Mouse (Mus musculus): Measurements from ENCODE around the gene Thoc6. TPM values are rescaled to one million over a fixed set of nuclear protein-coding genes. Genes with fewer than 3 reads are reported as not detected.

The Thoc6 gene
- total and polyA plus RNA-seq, 3 experiments = 21.6 to 79.7 (median 44.7) TPM

GRCm38 (mm10) chr17:23694491-23694890 is 20.8 kb upstream of the Thoc6 start:
- peaks cover 7% of the 10 kb centered on the region for H3K4me1 ChIP-seq (ENCODE audit: insufficient read depth, low read depth, low read length)
- peaks cover 53% of the 10 kb centered on the region for H3K27me3 ChIP-seq (ENCODE audit: insufficient read depth, low read length)
- no peak for DNase-seq (ENCODE audit: low spot score)

GRCm38 (mm10) chr17:23683856-23684672 is 10.4 kb upstream of the Thoc6 start, which contains the start of gene Cldn9:
TSS of gene Cldn9 (minus strand) at chr17:23684026.
- Histone ChIP-seq H3K4me1 (ENCODE audit: insufficient read depth, low read depth, low read length) (peaks cover 10% of the 10 kb centered on the region), H3K9me3 (replicated peaks) (no peaks in the 10 kb centered on the region), H3K36me3 (replicated peaks) (no peaks in the 10 kb centered on the region), H3K4me3 (ENCODE audit: low read depth, low read length) (no peak within 1 kb of the TSS), H3K27me3 (ENCODE audit: insufficient read depth, low read length) (peaks cover 55% of the 10 kb centered on the region)
- DNase-seq (ENCODE audit: low spot score) (no peak), ATAC-seq (ENCODE audit: extremely low read depth, insufficient number of reproducible peaks, low FRiP score, poor library complexity, severe bottlenecking) (no peak)
- TF ChIP-seq GATA2 (IDR thresholded peaks at IDR 0.05; ENCODE audit: borderline replicate concordance, low read depth, low read length) (no peak), CTCF (IDR thresholded peaks at IDR 0.05; ENCODE audit: low read depth, low read length) (no peak), GATA1 (IDR thresholded peaks at IDR 0.05; ENCODE audit: borderline replicate concordance, low read length) (no peak), TAL1 (conservative IDR thresholded peaks at IDR 0.05; ENCODE audit: low read depth, low read length) (no peak), POLR2AphosphoS5 (IDR thresholded peaks at IDR 0.05; ENCODE audit: insufficient replicate concordance, low read depth, low read length) (no peak)

More at GRCm38 (mm10) chr17:23694491-23694890, 20.8 kb upstream of the Thoc6 start:
- Histone ChIP-seq H3K9me3 (replicated peaks) (no peaks in the 10 kb centered on the region), H3K4me3 (ENCODE audit: low read depth, low read length) (no peak overlapping the region), H3K36me3 (replicated peaks) (no peaks in the 10 kb centered on the region)
- ATAC-seq (ENCODE audit: extremely low read depth, insufficient number of reproducible peaks, low FRiP score, poor library complexity, severe bottlenecking) = no peak
- no peak for TF ChIP-seq GATA1 (IDR thresholded peaks at IDR 0.05; ENCODE audit: borderline replicate concordance, low read length)
- no peak for TF ChIP-seq POLR2AphosphoS5 (IDR thresholded peaks at IDR 0.05; ENCODE audit: insufficient replicate concordance, low read depth, low read length)
- no peak for TF ChIP-seq GATA2 (IDR thresholded peaks at IDR 0.05; ENCODE audit: borderline replicate concordance, low read depth, low read length)
- TF ChIP-seq TAL1 (conservative IDR thresholded peaks at IDR 0.05; ENCODE audit: low read depth, low read length) = no peak; the same call in 1 of the 2 replicates
- TF ChIP-seq CTCF (IDR thresholded peaks at IDR 0.05; ENCODE audit: low read depth, low read length) = no peak

- H3K27me3 ChIP-seq (ENCODE audit: insufficient read depth, low read length) = peaks cover 60% of the 10 kb centered on the region
- DNase-seq (ENCODE audit: low spot score) (no peak), ATAC-seq (ENCODE audit: extremely low read depth, insufficient number of reproducible peaks, low FRiP score, poor library complexity, severe bottlenecking) (no peak)
- TF ChIP-seq POLR2AphosphoS5 (IDR thresholded peaks at IDR 0.05; ENCODE audit: insufficient replicate concordance, low read depth, low read length) (no peak), CTCF (IDR thresholded peaks at IDR 0.05; ENCODE audit: low read depth, low read length) (no peak), GATA1 (IDR thresholded peaks at IDR 0.05; ENCODE audit: borderline replicate concordance, low read length) (no peak), TAL1 (conservative IDR thresholded peaks at IDR 0.05; ENCODE audit: low read depth, low read length) (no peak), GATA2 (IDR thresholded peaks at IDR 0.05; ENCODE audit: borderline replicate concordance, low read depth, low read length) (no peak)
- H3K36me3 ChIP-seq (replicated peaks) = no peaks in the 10 kb centered on the region
- H3K4me3 ChIP-seq (ENCODE audit: low read depth, low read length) = no peak overlapping the region
- no peaks in the 10 kb centered on the region for H3K9me3 ChIP-seq (replicated peaks)
- H3K4me1 ChIP-seq (ENCODE audit: insufficient read depth, low read depth, low read length) = peaks cover 13% of the 10 kb centered on the region
Observed at GRCm38 (mm10) chr17:23683226-23683625, 9.5 kb upstream of the Thoc6 start.

- Histone ChIP-seq H3K9me3 (replicated peaks) (no peaks in the 10 kb centered on the region), H3K27me3 (ENCODE audit: insufficient read depth, low read length) (peaks cover 60% of the 10 kb centered on the region), H3K4me1 (ENCODE audit: insufficient read depth, low read depth, low read length) (peaks cover 20% of the 10 kb centered on the region), H3K36me3 (replicated peaks) (no peaks in the 10 kb centered on the region), H3K4me3 (ENCODE audit: low read depth, low read length) (no peak overlapping the region)
- no peak for TF ChIP-seq GATA2 (IDR thresholded peaks at IDR 0.05; ENCODE audit: borderline replicate concordance, low read depth, low read length)
- DNase-seq (ENCODE audit: low spot score) = no peak
- ATAC-seq (ENCODE audit: extremely low read depth, insufficient number of reproducible peaks, low FRiP score, poor library complexity, severe bottlenecking) = no peak
Observed at GRCm38 (mm10) chr17:23682530-23682929, 8.8 kb upstream of the Thoc6 start.

- ATAC-seq (ENCODE audit: extremely low read depth, insufficient number of reproducible peaks, low FRiP score, poor library complexity, severe bottlenecking) (no peak), DNase-seq (ENCODE audit: low spot score) (no peak)
- Histone ChIP-seq H3K36me3 (replicated peaks) (no peaks in the 10 kb centered on the region), H3K27me3 (ENCODE audit: insufficient read depth, low read length) (peaks cover 60% of the 10 kb centered on the region), H3K9me3 (replicated peaks) (no peaks in the 10 kb centered on the region), H3K4me3 (ENCODE audit: low read depth, low read length) (no peak overlapping the region), H3K4me1 (ENCODE audit: insufficient read depth, low read depth, low read length) (peaks cover 23% of the 10 kb centered on the region)
- no peak for TF ChIP-seq POLR2AphosphoS5 (IDR thresholded peaks at IDR 0.05; ENCODE audit: insufficient replicate concordance, low read depth, low read length)
- no peak for TF ChIP-seq GATA2 (IDR thresholded peaks at IDR 0.05; ENCODE audit: borderline replicate concordance, low read depth, low read length)
- no peak for TF ChIP-seq CTCF (IDR thresholded peaks at IDR 0.05; ENCODE audit: low read depth, low read length)
- no peak for TF ChIP-seq GATA1 (IDR thresholded peaks at IDR 0.05; ENCODE audit: borderline replicate concordance, low read length)
- no peak for TF ChIP-seq TAL1 (conservative IDR thresholded peaks at IDR 0.05; ENCODE audit: low read depth, low read length)
Observed at GRCm38 (mm10) chr17:23682092-23682491, 8.4 kb upstream of the Thoc6 start.

- no peak for DNase-seq (ENCODE audit: low spot score)
- no peaks in the 10 kb centered on the region for H3K9me3 ChIP-seq (replicated peaks)
- no peak overlapping the region for H3K4me3 ChIP-seq (ENCODE audit: low read depth, low read length)
- TF ChIP-seq TAL1 (conservative IDR thresholded peaks at IDR 0.05; ENCODE audit: low read depth, low read length) (no peak), CTCF (IDR thresholded peaks at IDR 0.05; ENCODE audit: low read depth, low read length) (no peak)
- H3K27me3 ChIP-seq (ENCODE audit: insufficient read depth, low read length) = peaks cover 60% of the 10 kb centered on the region
- no peak for ATAC-seq (ENCODE audit: extremely low read depth, insufficient number of reproducible peaks, low FRiP score, poor library complexity, severe bottlenecking)
- peaks cover 33% of the 10 kb centered on the region for H3K4me1 ChIP-seq (ENCODE audit: insufficient read depth, low read depth, low read length)
- no peaks in the 10 kb centered on the region for H3K36me3 ChIP-seq (replicated peaks)
Observed at GRCm38 (mm10) chr17:23681086-23681485, 7.4 kb upstream of the Thoc6 start.

Measured in G1E (cell line).